Mouse (Mus musculus): ENCODE results near the gene Hnrnpr. TPM values are rescaled to one million over a fixed set of nuclear protein-coding genes. Genes with fewer than 3 reads are reported as not detected.

The Hnrnpr gene
- polyA plus RNA-seq, 1 experiment, result 21.0 TPM

GRCm38 (mm10) chr4:136333191-136333590 lies 22.4 kb downstream of the Hnrnpr start:
- H3K4me3 ChIP-seq (ENCODE audit: control insufficient read depth, insufficient read depth, low read length), result no peak overlapping the region
- H3K4me1 ChIP-seq (replicated peaks; ENCODE audit: control insufficient read depth, insufficient read depth, low read length), result no peaks in the 10 kb centered on the region
- no peak for TF ChIP-seq POLR2A (IDR thresholded peaks at IDR 0.05; ENCODE audit: control insufficient read depth, extremely low read depth, insufficient read depth, low read length, poor library complexity)
- no peak for TF ChIP-seq CTCF (IDR thresholded peaks at IDR 0.05; ENCODE audit: borderline replicate concordance, control insufficient read depth, extremely low read depth, insufficient read depth, low read length, poor library complexity)
- no peak overlapping the region for H3K27ac ChIP-seq (ENCODE audit: control insufficient read depth, insufficient read depth, low read length)
- WGBS, result 93% methylated on average over 3 of the region's 3 CpGs
- no peaks in the 10 kb centered on the region for H3K27me3 ChIP-seq (ENCODE audit: control insufficient read depth, insufficient read depth, low read length)
- no peak for DNase-seq
- peaks cover 68% of the 10 kb centered on the region for H3K36me3 ChIP-seq (ENCODE audit: control insufficient read depth, insufficient read depth, low read length)

DNA sequence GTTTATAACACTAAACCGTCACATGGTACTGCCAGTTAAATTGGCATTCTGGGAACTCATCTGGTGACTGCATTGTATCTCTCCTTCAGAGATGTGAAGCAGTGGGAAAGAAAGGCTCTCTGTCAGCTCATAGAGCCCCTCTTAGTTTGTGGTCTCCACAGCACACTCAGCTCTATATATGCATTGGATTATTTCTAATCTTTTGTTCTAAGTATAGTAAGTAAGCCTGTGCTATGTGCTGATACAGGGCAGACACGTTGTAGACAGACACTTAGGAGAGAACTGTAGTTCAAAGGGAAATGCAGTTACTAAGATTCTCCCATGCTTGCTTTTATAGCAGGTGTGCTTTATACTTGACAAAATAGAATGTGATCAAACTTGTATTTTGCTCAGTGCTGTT lies 24.3 kb downstream of the Hnrnpr start:
- 79% methylated on average over 2 of the region's 2 CpGs for WGBS
- TF ChIP-seq CTCF (IDR thresholded peaks at IDR 0.05; ENCODE audit: borderline replicate concordance, control insufficient read depth, extremely low read depth, insufficient read depth, low read length, poor library complexity), result no peak
- TF ChIP-seq POLR2A (IDR thresholded peaks at IDR 0.05; ENCODE audit: control insufficient read depth, extremely low read depth, insufficient read depth, low read length, poor library complexity), result no peak
- H3K4me3 ChIP-seq (ENCODE audit: control insufficient read depth, insufficient read depth, low read length), result no peak overlapping the region
- H3K36me3 ChIP-seq (ENCODE audit: control insufficient read depth, insufficient read depth, low read length), result peaks cover 63% of the 10 kb centered on the region
- no peak overlapping the region for H3K27ac ChIP-seq (ENCODE audit: control insufficient read depth, insufficient read depth, low read length)
- DNase-seq, result no peak
- no peaks in the 10 kb centered on the region for H3K4me1 ChIP-seq (replicated peaks; ENCODE audit: control insufficient read depth, insufficient read depth, low read length)
- no peaks in the 10 kb centered on the region for H3K27me3 ChIP-seq (ENCODE audit: control insufficient read depth, insufficient read depth, low read length)

GRCm38 (mm10) chr4:136337129-136337528 lies 26.4 kb downstream of the Hnrnpr start:
- no peak for TF ChIP-seq POLR2A (IDR thresholded peaks at IDR 0.05; ENCODE audit: control insufficient read depth, extremely low read depth, insufficient read depth, low read length, poor library complexity)
- TF ChIP-seq CTCF (IDR thresholded peaks at IDR 0.05; ENCODE audit: borderline replicate concordance, control insufficient read depth, extremely low read depth, insufficient read depth, low read length, poor library complexity), result no peak
- H3K4me3 ChIP-seq (ENCODE audit: control insufficient read depth, insufficient read depth, low read length), result no peak overlapping the region
- no peaks in the 10 kb centered on the region for H3K27me3 ChIP-seq (ENCODE audit: control insufficient read depth, insufficient read depth, low read length)
- no peak for DNase-seq
- peaks cover 59% of the 10 kb centered on the region for H3K36me3 ChIP-seq (ENCODE audit: control insufficient read depth, insufficient read depth, low read length)
- H3K27ac ChIP-seq (ENCODE audit: control insufficient read depth, insufficient read depth, low read length), result no peak overlapping the region
- WGBS, result 92% methylated on average over 4 of the region's 4 CpGs
- H3K4me1 ChIP-seq (replicated peaks; ENCODE audit: control insufficient read depth, insufficient read depth, low read length), result no peaks in the 10 kb centered on the region

- TF ChIP-seq CTCF (IDR thresholded peaks at IDR 0.05; ENCODE audit: borderline replicate concordance, control insufficient read depth, extremely low read depth, insufficient read depth, low read length, poor library complexity), result no peak
- no peak for TF ChIP-seq POLR2A (IDR thresholded peaks at IDR 0.05; ENCODE audit: control insufficient read depth, extremely low read depth, insufficient read depth, low read length, poor library complexity)
- WGBS, result 97% methylated on average over 6 of the region's 6 CpGs
- H3K4me1 ChIP-seq (replicated peaks; ENCODE audit: control insufficient read depth, insufficient read depth, low read length), result no peaks in the 10 kb centered on the region
- H3K27me3 ChIP-seq (ENCODE audit: control insufficient read depth, insufficient read depth, low read length), result no peaks in the 10 kb centered on the region
- H3K27ac ChIP-seq (ENCODE audit: control insufficient read depth, insufficient read depth, low read length), result no peak overlapping the region
- peaks cover 39% of the 10 kb centered on the region for H3K36me3 ChIP-seq (ENCODE audit: control insufficient read depth, insufficient read depth, low read length)
- no peak for DNase-seq
- no peak overlapping the region for H3K4me3 ChIP-seq (ENCODE audit: control insufficient read depth, insufficient read depth, low read length)
Observed at GRCm38 (mm10) chr4:136349616-136350015, 38.9 kb downstream of the Hnrnpr start.

- DNase-seq, result no peak
- 92% methylated on average over 6 of the region's 6 CpGs for WGBS
- TF ChIP-seq CTCF (IDR thresholded peaks at IDR 0.05; ENCODE audit: borderline replicate concordance, control insufficient read depth, extremely low read depth, insufficient read depth, low read length, poor library complexity) (no peak), POLR2A (IDR thresholded peaks at IDR 0.05; ENCODE audit: control insufficient read depth, extremely low read depth, insufficient read depth, low read length, poor library complexity) (no peak)
- no peak overlapping the region for H3K27ac ChIP-seq (ENCODE audit: control insufficient read depth, insufficient read depth, low read length)
- H3K36me3 ChIP-seq (ENCODE audit: control insufficient read depth, insufficient read depth, low read length), result peaks cover 40% of the 10 kb centered on the region
- no peaks in the 10 kb centered on the region for H3K27me3 ChIP-seq (ENCODE audit: control insufficient read depth, insufficient read depth, low read length)
- H3K4me1 ChIP-seq (replicated peaks; ENCODE audit: control insufficient read depth, insufficient read depth, low read length), result no peaks in the 10 kb centered on the region
- no peak overlapping the region for H3K4me3 ChIP-seq (ENCODE audit: control insufficient read depth, insufficient read depth, low read length)
Observed at GRCm38 (mm10) chr4:136357026-136357425, 46.3 kb downstream of the Hnrnpr start.

DNA sequence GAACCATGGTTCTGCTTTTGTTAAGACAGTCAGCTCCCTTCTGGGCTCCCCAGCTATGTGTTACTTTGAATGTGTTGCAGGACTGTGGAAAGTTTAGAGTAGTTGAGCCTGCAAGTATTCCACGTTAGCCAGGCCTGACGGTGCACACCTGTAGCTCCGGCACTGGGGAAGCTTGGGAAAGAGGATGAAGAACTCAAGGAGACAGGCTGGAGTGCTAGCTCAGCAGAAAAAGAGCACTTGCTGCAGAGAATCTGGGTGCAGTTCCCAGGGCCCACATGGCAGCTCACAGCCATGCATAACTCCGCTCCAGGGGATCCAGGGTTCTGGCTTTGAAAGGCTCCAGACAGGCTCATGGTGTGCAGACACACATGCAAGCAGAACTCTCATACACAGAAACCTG lies 46.7 kb downstream of the Hnrnpr start:
- TF ChIP-seq CTCF (IDR thresholded peaks at IDR 0.05; ENCODE audit: borderline replicate concordance, control insufficient read depth, extremely low read depth, insufficient read depth, low read length, poor library complexity), result no peak
- Histone ChIP-seq H3K4me3 (ENCODE audit: control insufficient read depth, insufficient read depth, low read length) (no peak overlapping the region), H3K36me3 (ENCODE audit: control insufficient read depth, insufficient read depth, low read length) (peaks cover 37% of the 10 kb centered on the region), H3K27ac (ENCODE audit: control insufficient read depth, insufficient read depth, low read length) (no peak overlapping the region), H3K27me3 (ENCODE audit: control insufficient read depth, insufficient read depth, low read length) (no peaks in the 10 kb centered on the region), H3K4me1 (replicated peaks; ENCODE audit: control insufficient read depth, insufficient read depth, low read length) (no peaks in the 10 kb centered on the region)
- no peak for DNase-seq
- 96% methylated on average over 4 of the region's 4 CpGs for WGBS

DNA sequence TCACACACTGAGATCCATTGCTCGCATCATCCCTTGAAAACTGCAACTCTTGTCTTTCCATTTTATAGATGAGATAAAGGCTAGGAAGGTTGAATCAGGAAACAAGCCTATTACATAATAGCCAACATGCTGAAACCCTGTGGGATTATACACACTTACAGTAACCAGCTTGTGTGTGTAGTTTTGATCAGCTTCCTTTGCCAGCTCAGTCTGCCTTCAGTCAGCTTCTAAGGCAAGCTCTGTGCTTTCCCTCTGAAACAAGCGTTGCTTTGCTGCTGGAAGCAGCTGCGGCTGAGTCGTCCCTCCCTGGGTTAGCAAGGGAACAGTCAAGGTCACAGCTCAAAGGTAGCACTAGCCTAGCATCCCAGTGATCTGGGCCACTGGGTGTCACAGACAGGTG lies 57.1 kb downstream of the Hnrnpr start:
- TF ChIP-seq POLR2A (IDR thresholded peaks at IDR 0.05; ENCODE audit: control insufficient read depth, extremely low read depth, insufficient read depth, low read length, poor library complexity), result no peak
- no peak for TF ChIP-seq CTCF (IDR thresholded peaks at IDR 0.05; ENCODE audit: borderline replicate concordance, control insufficient read depth, extremely low read depth, insufficient read depth, low read length, poor library complexity)
- DNase-seq, result no peak
- no peaks in the 10 kb centered on the region for H3K36me3 ChIP-seq (ENCODE audit: control insufficient read depth, insufficient read depth, low read length)
- no peaks in the 10 kb centered on the region; the same call in 1 of the 2 replicates for H3K27me3 ChIP-seq (ENCODE audit: control insufficient read depth, insufficient read depth, low read length)
- no peak overlapping the region for H3K4me3 ChIP-seq (ENCODE audit: control insufficient read depth, insufficient read depth, low read length)
- H3K4me1 ChIP-seq (replicated peaks; ENCODE audit: control insufficient read depth, insufficient read depth, low read length), result no peaks in the 10 kb centered on the region
- H3K27ac ChIP-seq (ENCODE audit: control insufficient read depth, insufficient read depth, low read length), result no peak overlapping the region
- 80% methylated on average over 4 of the region's 4 CpGs for WGBS
